Mouse (Mus musculus) small intestine, adult 2 months (tissue): Measurements from ENCODE around the gene Mroh8. TPM values are rescaled to one million over a fixed set of nuclear protein-coding genes. Genes with fewer than 3 reads are reported as not detected.

ENCODE experiments used
- H3K27ac ChIP-seq: fragments of 200-500 bp; 2 replicates; pipeline ENCODE4 v1.5.1; 2012; ENCODE audit warnings: low read depth, low read length, control low read depth, inconsistent platforms; ENCODE audit not compliant: insufficient read depth
- H3K27me3 ChIP-seq: fragments of 200-500 bp; 2 replicates; pipeline ENCODE4 v1.6.1; 2012; ENCODE audit warnings: mild to moderate bottlenecking, moderate library complexity, low read length, inconsistent platforms; ENCODE audit not compliant: control insufficient read depth, insufficient read depth
- H3K36me3 ChIP-seq: fragments of 200-500 bp; 2 replicates; pipeline ENCODE4 v1.6.1; 2012; ENCODE audit warnings: mild to moderate bottlenecking, low read length, control low read depth, inconsistent platforms; ENCODE audit not compliant: control insufficient read depth, insufficient read depth
- H3K4me1 ChIP-seq: fragments of 200-500 bp; 2 replicates; pipeline ENCODE4 v1.6.1; 2012; ENCODE audit warnings: low read length, inconsistent platforms, mixed read lengths; ENCODE audit not compliant: control insufficient read depth, insufficient read depth, insufficient read length
- H3K4me3 ChIP-seq: fragments of 200-500 bp; 2 replicates; pipeline ENCODE4 v1.5.1; 2012; ENCODE audit warnings: low read depth, mild to moderate bottlenecking, control low read depth, inconsistent platforms, low read length, moderate library complexity
- CTCF ChIP-seq: fragments of 200-500 bp; IDR thresholded peaks from 2 replicates; pipeline ENCODE4 v1.5.1; 2012; ENCODE audit warnings: low read depth, mild to moderate bottlenecking, control low read depth, inconsistent platforms, low read length, moderate library complexity, mixed read lengths; ENCODE audit not compliant: insufficient replicate concordance, insufficient read length; ENCODE audit errors: extremely low read depth
- POLR2A ChIP-seq: fragments of 200-500 bp; IDR thresholded peaks from 2 replicates; pipeline ENCODE4 v1.6.1; 2012; ENCODE audit warnings: low read depth, mild to moderate bottlenecking, control low read depth, inconsistent platforms, low read length, moderate library complexity
- WGBS: fragments of 180-500 bp; shearing (Covaris S2); methylation state at CpG from one replicate; pipeline ENCODE4 v1.1.7; 2018; 5-methylcytosine and 5-hydroxymethylcytosine counted together
- polyA plus RNA-seq: library from polyadenylated mRNA; depleted of rRNA; stranded (reverse); fragments of >200 nt; gene quantifications from 2 replicates; pipeline ENCODE4 v1.2.3, GENCODE M21; 2012

Mroh8 gene
- polyA plus RNA-seq, 1 experiment, result 0.16 TPM

DNA sequence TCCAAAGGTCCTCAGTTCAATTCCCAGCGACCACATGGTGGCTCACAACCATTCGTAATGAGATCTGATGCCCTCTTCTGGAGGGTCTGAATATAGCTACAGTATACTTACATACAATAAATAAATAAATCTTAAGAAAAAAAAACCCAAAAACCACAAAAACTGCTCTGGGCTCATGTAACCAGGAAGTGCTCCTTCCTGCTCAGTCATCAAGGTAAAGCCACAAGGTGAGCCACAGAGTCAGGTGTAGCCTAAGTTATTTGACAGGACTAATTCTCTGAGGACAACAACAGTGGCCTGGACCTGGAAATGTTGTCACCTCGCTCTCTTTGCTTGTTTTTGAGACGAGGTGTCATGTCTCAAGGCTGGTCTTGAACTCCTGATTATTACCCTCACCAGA is 88.7 kb downstream of the Mroh8 start:
- no peak overlapping the region for H3K4me3 ChIP-seq
- no peak overlapping the region for H3K27ac ChIP-seq
- peaks cover 3% of the 10 kb centered on the region; the same call in 1 of the 2 replicates for H3K4me1 ChIP-seq
- H3K27me3 ChIP-seq, result no peaks in the 10 kb centered on the region
- WGBS, result 93% methylated on average over 4 of the region's 4 CpGs
- H3K36me3 ChIP-seq, result peaks cover 68% of the 10 kb centered on the region
- TF ChIP-seq CTCF, result no peak

DNA sequence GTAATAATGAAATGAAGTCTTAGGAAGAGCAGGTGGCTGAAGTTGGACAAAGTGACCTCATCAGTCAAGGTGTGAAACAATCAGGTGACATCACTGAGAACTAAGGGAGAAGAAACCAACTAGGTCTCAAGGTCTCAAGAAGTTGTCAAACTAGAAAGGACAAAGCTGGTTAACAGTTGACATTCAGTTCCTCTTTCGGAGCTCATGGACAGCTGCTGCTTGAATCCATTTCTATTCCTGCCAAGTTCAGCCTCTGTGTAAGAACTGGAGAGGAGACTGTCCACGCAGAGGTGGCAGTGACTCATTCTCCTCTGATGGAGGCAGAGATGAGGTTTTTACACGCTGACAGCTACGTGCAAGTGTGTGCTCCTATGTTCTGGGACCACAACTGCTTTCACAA is 92.1 kb downstream of the Mroh8 start:
- 78% methylated on average over 4 of the region's 4 CpGs for WGBS
- Histone ChIP-seq H3K27ac (peak overlapping the region; percentile 10; the same call in 1 of the 2 replicates), H3K4me3 (no peak overlapping the region), H3K27me3 (no peaks in the 10 kb centered on the region), H3K36me3 (peaks cover 50% of the 10 kb centered on the region), H3K4me1 (peaks cover 7% of the 10 kb centered on the region; the same call in 1 of the 2 replicates)
- TF ChIP-seq CTCF, result no peak
- no peak for TF ChIP-seq POLR2A

DNA sequence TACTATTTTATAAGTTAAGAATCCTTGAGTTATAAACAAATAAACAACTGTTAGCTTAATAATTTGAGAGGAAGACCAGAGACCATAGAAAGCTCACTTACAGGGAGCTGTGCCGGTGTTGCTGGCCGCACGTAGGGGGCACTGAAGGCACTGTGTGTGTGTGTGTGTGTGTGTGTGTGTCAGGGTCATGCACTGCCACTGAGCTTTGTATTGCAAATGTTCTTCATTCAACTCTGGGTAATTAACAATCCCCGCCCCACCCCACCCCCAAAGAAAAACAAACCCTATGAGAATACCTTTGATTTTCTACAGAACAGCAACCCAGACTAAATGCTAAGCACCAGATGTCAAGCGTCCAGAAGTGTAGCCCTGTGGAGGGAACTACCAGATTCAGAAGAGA is 92.8 kb downstream of the Mroh8 start:
- H3K27me3 ChIP-seq, result no peaks in the 10 kb centered on the region
- H3K27ac ChIP-seq, result no peak overlapping the region
- H3K4me3 ChIP-seq, result no peak overlapping the region
- no peak for TF ChIP-seq CTCF
- no peak for TF ChIP-seq POLR2A
- 80% methylated on average over 5 of the region's 5 CpGs for WGBS
- H3K36me3 ChIP-seq, result peaks cover 48% of the 10 kb centered on the region
- H3K4me1 ChIP-seq, result peaks cover 7% of the 10 kb centered on the region; the same call in 1 of the 2 replicates

GRCm38 (mm10) chr2:157185022-157185660 is 94.2 kb downstream of the Mroh8 start:
- no peak for TF ChIP-seq CTCF
- TF ChIP-seq POLR2A, result no peak
- Histone ChIP-seq H3K36me3 (peaks cover 42% of the 10 kb centered on the region), H3K27ac (peak overlapping the region; percentile 44; the same call in 1 of the 2 replicates), H3K4me3 (no peak overlapping the region), H3K27me3 (no peaks in the 10 kb centered on the region), H3K4me1 (peaks cover 7% of the 10 kb centered on the region; the same call in 1 of the 2 replicates)
- WGBS, result 79% methylated on average over 13 of the region's 13 CpGs

DNA sequence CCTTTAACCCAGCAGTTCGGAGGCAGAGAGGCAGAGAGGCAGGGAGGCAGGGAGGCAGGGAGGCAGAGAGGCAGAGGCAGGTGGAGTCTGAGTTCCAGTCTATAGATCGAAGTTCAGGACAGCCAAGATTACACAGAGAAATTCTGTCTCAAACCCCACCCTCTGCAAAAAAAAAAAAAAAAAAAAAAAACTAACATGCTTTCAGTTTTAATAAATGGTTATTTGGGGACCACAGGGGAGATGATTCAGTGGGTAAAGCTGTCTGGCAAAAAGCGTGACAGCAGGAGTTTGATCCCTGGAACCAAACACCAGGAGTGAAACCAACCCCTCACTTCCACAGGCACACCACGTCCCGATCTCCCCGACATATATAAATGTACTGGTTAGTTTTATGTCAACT is 101.2 kb downstream of the Mroh8 start:
- peaks cover 7% of the 10 kb centered on the region; the same call in 1 of the 2 replicates for H3K4me1 ChIP-seq
- H3K4me3 ChIP-seq, result peak overlapping the region; percentile 43; the same call in 1 of the 2 replicates
- TF ChIP-seq CTCF (no peak), POLR2A (no peak)
- H3K27me3 ChIP-seq, result no peaks in the 10 kb centered on the region
- H3K27ac ChIP-seq, result peak overlapping the region; percentile 98
- H3K36me3 ChIP-seq, result peaks cover 40% of the 10 kb centered on the region
- WGBS, result 24% methylated on average over 6 of the region's 6 CpGs

- peaks cover 33% of the 10 kb centered on the region for H3K36me3 ChIP-seq
- 84% methylated on average over 3 of the region's 3 CpGs for WGBS
- no peaks in the 10 kb centered on the region for H3K27me3 ChIP-seq
- peaks cover 11% of the 10 kb centered on the region; the same call in 1 of the 2 replicates for H3K4me1 ChIP-seq
- TF ChIP-seq CTCF (no peak), POLR2A (no peak)
- no peak overlapping the region for H3K4me3 ChIP-seq
- H3K27ac ChIP-seq, result no peak overlapping the region; the same call in 1 of the 2 replicates
These were observed 103.1 kb downstream of the Mroh8 start for GRCm38 (mm10) chr2:157176248-157176647.

DNA sequence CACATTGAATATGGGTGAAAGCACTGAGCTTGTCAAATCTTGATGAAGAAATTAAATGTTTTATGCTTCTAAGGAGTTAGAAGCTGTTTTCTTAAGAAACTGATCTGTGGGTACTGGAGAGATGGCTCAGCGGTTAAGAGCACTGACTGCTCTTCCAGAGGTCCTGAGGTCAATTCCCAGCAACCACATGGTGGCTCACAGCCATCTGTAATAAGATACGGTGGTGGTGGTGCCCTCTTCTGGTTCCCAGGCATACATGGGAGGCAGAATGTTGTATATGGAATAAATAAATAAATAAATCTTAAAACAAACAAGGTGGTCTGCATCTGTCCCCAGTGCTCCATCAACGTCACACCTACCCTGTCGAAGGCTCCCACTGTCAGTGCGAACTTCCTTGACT is 104.9 kb downstream of the Mroh8 start:
- H3K27ac ChIP-seq, result no peak overlapping the region
- peaks cover 11% of the 10 kb centered on the region; the same call in 1 of the 2 replicates for H3K4me1 ChIP-seq
- no peak overlapping the region for H3K4me3 ChIP-seq
- no peaks in the 10 kb centered on the region for H3K27me3 ChIP-seq
- TF ChIP-seq POLR2A (no peak), CTCF (peak; percentile 9; the same call in 1 of the 2 replicates)
- H3K36me3 ChIP-seq, result peaks cover 34% of the 10 kb centered on the region
- 76% methylated on average over 5 of the region's 5 CpGs for WGBS

- TF ChIP-seq POLR2A (no peak), CTCF (no peak)
- Histone ChIP-seq H3K4me3 (no peak overlapping the region), H3K27ac (no peak overlapping the region), H3K36me3 (peaks cover 38% of the 10 kb centered on the region), H3K4me1 (peaks cover 9% of the 10 kb centered on the region; the same call in 1 of the 2 replicates), H3K27me3 (no peaks in the 10 kb centered on the region)
- WGBS, result 94% methylated on average over 6 of the region's 6 CpGs
These were observed 105.8 kb downstream of the Mroh8 start for GRCm38 (mm10) chr2:157173555-157173954.
